Mouse (Mus musculus): ENCODE measurements at regions not wholly inside any gene's neighbourhood (a gene's known extent, or its start where the extent isn't known, plus 50 kb on each side); places are given as distances from the start of the nearest gene placed in this dataset.

- no peak for DNase-seq (ENCODE audit: extremely low spot score, low spot score)
- Histone ChIP-seq H3K27ac (no peak overlapping the region), H3K9me3 (no peaks in the 10 kb centered on the region), H3K4me1 (peaks cover 19% of the 10 kb centered on the region), H3K27me3 (ENCODE audit: poor library complexity, severe bottlenecking) (no peaks in the 10 kb centered on the region), H3K4me3 (no peak overlapping the region), H3K36me3 (replicated peaks) (no peaks in the 10 kb centered on the region)
- 84% methylated on average over 13 of the region's 13 CpGs for WGBS
Observed at GRCm38 (mm10) chr6:31069243-31069642, 110.4 kb upstream of the Klf14 start.

DNA sequence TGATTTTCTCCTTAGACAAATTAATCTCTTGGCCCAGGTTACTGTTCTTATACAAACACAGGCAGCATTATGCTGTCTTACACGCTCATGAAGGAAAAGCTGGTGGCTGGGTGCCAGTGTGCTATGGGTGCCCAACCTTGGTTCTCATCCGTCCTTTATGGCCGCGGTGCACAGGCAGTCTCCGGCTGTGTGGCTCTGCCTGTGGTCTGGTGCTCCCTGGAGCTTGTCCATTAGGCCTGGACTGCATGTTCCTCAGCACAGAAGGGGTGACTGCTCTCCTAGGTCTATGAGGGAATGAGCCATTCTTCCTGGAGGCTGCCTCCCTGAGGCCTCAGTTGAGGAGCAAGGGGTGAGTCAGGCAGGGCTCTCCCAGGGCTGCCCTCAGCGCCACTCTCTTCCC is 111.7 kb upstream of the Klf14 start:
- no peak overlapping the region for H3K27ac ChIP-seq
- no peaks in the 10 kb centered on the region for H3K9me3 ChIP-seq
- H3K4me3 ChIP-seq, result no peak overlapping the region
- H3K27me3 ChIP-seq (ENCODE audit: poor library complexity, severe bottlenecking), result no peaks in the 10 kb centered on the region; the same call in 1 of the 2 replicates
- 92% methylated on average over 6 of the region's 6 CpGs for WGBS
- no peak for DNase-seq (ENCODE audit: extremely low spot score, low spot score)
- H3K4me1 ChIP-seq, result peaks cover 22% of the 10 kb centered on the region
- H3K36me3 ChIP-seq (replicated peaks), result no peaks in the 10 kb centered on the region

GRCm38 (mm10) chr6:31070966-31071365 is 112.1 kb upstream of the Klf14 start:
- Histone ChIP-seq H3K4me3 (no peak overlapping the region), H3K27ac (no peak overlapping the region), H3K27me3 (ENCODE audit: poor library complexity, severe bottlenecking) (no peaks in the 10 kb centered on the region; the same call in 1 of the 2 replicates), H3K36me3 (replicated peaks) (no peaks in the 10 kb centered on the region), H3K9me3 (no peaks in the 10 kb centered on the region), H3K4me1 (peaks cover 26% of the 10 kb centered on the region)
- DNase-seq (ENCODE audit: extremely low spot score, low spot score), result no peak
- WGBS, result 81% methylated on average over 9 of the region's 9 CpGs

- DNase-seq (ENCODE audit: extremely low spot score, low spot score), result no peak
- H3K27me3 ChIP-seq (ENCODE audit: poor library complexity, severe bottlenecking), result no peaks in the 10 kb centered on the region; the same call in 1 of the 2 replicates
- no peak overlapping the region for H3K4me3 ChIP-seq
- H3K27ac ChIP-seq, result no peak overlapping the region
- H3K9me3 ChIP-seq, result no peaks in the 10 kb centered on the region
- H3K4me1 ChIP-seq, result peaks cover 38% of the 10 kb centered on the region
- no peaks in the 10 kb centered on the region for H3K36me3 ChIP-seq (replicated peaks)
- 86% methylated on average over 7 of the region's 7 CpGs for WGBS
Observed at GRCm38 (mm10) chr6:31072072-31072471, 113.2 kb upstream of the Klf14 start.

- Histone ChIP-seq H3K36me3 (replicated peaks) (no peaks in the 10 kb centered on the region), H3K4me3 (no peak overlapping the region), H3K9me3 (no peaks in the 10 kb centered on the region), H3K27me3 (ENCODE audit: poor library complexity, severe bottlenecking) (no peaks in the 10 kb centered on the region; the same call in 1 of the 2 replicates), H3K4me1 (peaks cover 38% of the 10 kb centered on the region), H3K27ac (no peak overlapping the region)
- no peak for DNase-seq (ENCODE audit: extremely low spot score, low spot score)
- 52% methylated on average over 5 of the region's 5 CpGs for WGBS
Observed at GRCm38 (mm10) chr6:31072559-31072958, 113.7 kb upstream of the Klf14 start.

DNA sequence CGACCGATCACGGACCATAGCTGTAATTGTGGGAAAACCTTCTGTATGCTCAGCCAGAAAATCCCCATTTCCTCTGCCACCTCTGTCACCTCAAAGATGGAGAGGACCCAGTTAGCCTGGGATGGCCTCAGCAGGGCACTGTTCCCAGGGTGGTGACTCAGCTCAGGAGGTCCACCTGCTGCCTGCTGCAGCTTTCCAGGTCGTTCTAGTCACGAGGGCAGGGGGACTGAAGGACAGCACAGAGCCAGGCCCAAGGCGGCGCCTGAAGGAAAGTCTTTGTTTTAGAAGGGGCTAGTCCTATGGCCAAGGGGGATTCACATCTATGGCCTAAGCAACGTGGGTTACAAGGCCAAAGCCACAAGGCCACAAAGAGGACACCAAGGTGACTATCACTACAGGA is 114.5 kb upstream of the Klf14 start:
- Histone ChIP-seq H3K4me3 (no peak overlapping the region), H3K27ac (no peak overlapping the region), H3K9me3 (no peaks in the 10 kb centered on the region), H3K27me3 (ENCODE audit: poor library complexity, severe bottlenecking) (no peaks in the 10 kb centered on the region; the same call in 1 of the 2 replicates), H3K4me1 (peaks cover 38% of the 10 kb centered on the region), H3K36me3 (replicated peaks) (no peaks in the 10 kb centered on the region)
- no peak for DNase-seq (ENCODE audit: extremely low spot score, low spot score)
- WGBS, result 86% methylated on average over 8 of the region's 8 CpGs

DNA sequence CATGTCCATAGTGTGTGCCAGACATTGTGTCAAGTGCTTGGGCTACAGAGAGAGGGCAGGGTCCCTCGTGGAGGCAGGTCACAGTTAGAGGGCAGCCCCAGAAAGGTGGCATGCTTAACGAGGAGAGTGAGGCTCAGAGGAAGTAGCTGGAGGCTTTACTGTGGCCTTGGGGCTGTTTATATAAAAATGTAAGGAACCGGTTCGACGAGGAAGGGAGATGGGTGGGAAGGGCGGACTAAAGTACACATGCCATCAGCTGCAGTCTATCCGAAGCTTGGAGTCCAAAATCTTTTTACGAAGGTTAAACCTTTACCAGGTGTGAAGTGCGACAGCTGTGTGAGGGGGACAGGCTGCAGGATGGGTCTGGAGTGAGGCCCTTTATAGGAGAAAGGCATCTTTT is 115.5 kb upstream of the Klf14 start:
- no peaks in the 10 kb centered on the region for H3K36me3 ChIP-seq (replicated peaks)
- H3K4me3 ChIP-seq, result no peak overlapping the region
- DNase-seq (ENCODE audit: extremely low spot score, low spot score), result no peak
- WGBS, result 60% methylated on average over 9 of the region's 9 CpGs
- H3K9me3 ChIP-seq, result no peaks in the 10 kb centered on the region
- no peak overlapping the region for H3K27ac ChIP-seq
- no peaks in the 10 kb centered on the region; the same call in 1 of the 2 replicates for H3K27me3 ChIP-seq (ENCODE audit: poor library complexity, severe bottlenecking)
- peaks cover 34% of the 10 kb centered on the region for H3K4me1 ChIP-seq

- no peaks in the 10 kb centered on the region; the same call in 1 of the 2 replicates for H3K27me3 ChIP-seq (ENCODE audit: poor library complexity, severe bottlenecking)
- peaks cover 37% of the 10 kb centered on the region for H3K4me1 ChIP-seq
- 18% methylated on average over 2 of the region's 2 CpGs for WGBS
- H3K27ac ChIP-seq, result peak overlapping the region; percentile 56; the same call in 1 of the 2 replicates
- H3K4me3 ChIP-seq, result no peak overlapping the region
- no peaks in the 10 kb centered on the region for H3K36me3 ChIP-seq (replicated peaks)
- H3K9me3 ChIP-seq, result no peaks in the 10 kb centered on the region
- no peak for DNase-seq (ENCODE audit: extremely low spot score, low spot score)
Observed at GRCm38 (mm10) chr6:31075209-31075571, 116.3 kb upstream of the Klf14 start.

DNA sequence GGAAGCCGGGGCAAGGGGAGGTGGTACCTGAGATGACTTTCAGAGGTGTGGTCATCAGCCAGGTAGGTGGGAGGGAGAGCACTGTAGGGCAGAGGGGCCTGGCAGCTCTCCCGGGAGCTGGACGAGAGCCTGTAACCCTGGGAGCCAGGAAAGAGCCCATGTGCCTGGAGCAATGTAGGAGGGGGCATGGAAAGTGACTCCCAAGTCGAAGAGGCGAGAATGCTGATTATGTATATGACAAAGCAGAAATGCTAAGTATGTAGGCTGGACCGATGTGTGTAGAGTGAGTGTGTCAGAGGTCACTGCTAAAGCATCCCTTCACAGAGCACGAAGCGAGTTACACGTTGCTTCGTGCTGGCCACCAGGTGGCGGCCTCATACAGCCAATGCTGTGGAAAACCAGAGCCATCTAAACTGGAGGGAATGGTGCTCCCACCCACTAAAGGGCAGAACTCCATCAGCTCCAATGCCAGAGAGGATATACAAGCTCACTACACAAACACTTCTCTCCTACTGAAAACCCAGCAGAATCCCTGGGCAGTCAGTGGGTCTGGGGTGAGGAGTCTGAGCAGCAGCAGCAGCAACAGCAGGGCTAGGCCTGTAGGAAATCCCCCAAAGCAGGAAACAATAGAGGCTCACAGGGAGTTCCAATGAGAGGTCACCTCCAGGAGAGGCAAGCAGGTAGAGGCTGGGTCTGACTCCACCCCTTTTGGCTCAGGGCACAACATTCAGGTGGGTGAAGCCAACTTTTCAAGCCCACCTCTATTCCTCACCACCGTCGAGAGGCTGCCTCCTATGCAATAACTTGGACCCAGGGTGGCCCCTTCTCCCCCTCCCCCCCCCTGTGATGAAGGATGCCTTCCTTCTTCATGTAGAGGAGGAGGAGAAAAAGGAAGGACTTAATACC is 116.9 kb upstream of the Klf14 start:
- WGBS, result 20% methylated on average over 13 of the region's 13 CpGs
- no peaks in the 10 kb centered on the region; the same call in 1 of the 2 replicates for H3K27me3 ChIP-seq (ENCODE audit: poor library complexity, severe bottlenecking)
- DNase-seq (ENCODE audit: extremely low spot score, low spot score), result peak; percentile 75
- H3K4me3 ChIP-seq, result no peak overlapping the region
- H3K4me1 ChIP-seq, result peaks cover 33% of the 10 kb centered on the region
- no peaks in the 10 kb centered on the region for H3K36me3 ChIP-seq (replicated peaks)
- no peaks in the 10 kb centered on the region for H3K9me3 ChIP-seq
- peak overlapping the region; percentile 72 for H3K27ac ChIP-seq

DNA sequence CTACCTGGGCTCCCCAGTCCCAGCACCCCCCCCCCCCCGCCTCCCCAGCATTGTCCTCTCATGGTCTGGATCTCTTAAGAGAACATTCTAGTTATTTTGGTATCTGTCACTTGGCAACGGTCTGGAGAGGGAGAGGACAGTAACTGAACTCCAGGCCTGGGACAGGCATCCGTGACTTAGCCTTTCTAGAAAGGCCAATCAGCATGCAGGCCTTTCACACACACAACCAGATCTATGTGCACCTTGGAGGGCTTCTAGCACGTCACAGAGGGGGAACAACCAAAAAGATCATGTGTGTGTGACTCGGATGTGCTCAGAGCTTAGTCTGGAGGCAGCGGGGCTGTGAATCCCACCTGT is 117.6 kb upstream of the Klf14 start:
- H3K36me3 ChIP-seq (replicated peaks), result no peaks in the 10 kb centered on the region
- peak overlapping the region; percentile 72 for H3K27ac ChIP-seq
- H3K9me3 ChIP-seq, result no peaks in the 10 kb centered on the region
- no peak for DNase-seq (ENCODE audit: extremely low spot score, low spot score)
- peaks cover 30% of the 10 kb centered on the region for H3K4me1 ChIP-seq
- H3K4me3 ChIP-seq, result no peak overlapping the region
- WGBS, result 79% methylated on average over 6 of the region's 6 CpGs
- no peaks in the 10 kb centered on the region; the same call in 1 of the 2 replicates for H3K27me3 ChIP-seq (ENCODE audit: poor library complexity, severe bottlenecking)

- 81% methylated on average over 9 of the region's 9 CpGs for WGBS
Observed at GRCm38 (mm10) chr6:31077216-31077615, 118.3 kb upstream of the Klf14 start.

GRCm38 (mm10) chr6:31077779-31078178 is 118.9 kb upstream of the Klf14 start:
- H3K27ac ChIP-seq, result no peak overlapping the region
- H3K27me3 ChIP-seq (ENCODE audit: poor library complexity, severe bottlenecking), result no peaks in the 10 kb centered on the region; the same call in 1 of the 2 replicates
- 87% methylated on average over 9 of the region's 9 CpGs for WGBS
- peaks cover 30% of the 10 kb centered on the region for H3K4me1 ChIP-seq
- H3K36me3 ChIP-seq (replicated peaks), result no peaks in the 10 kb centered on the region
- DNase-seq (ENCODE audit: extremely low spot score, low spot score), result no peak
- H3K9me3 ChIP-seq, result no peaks in the 10 kb centered on the region
- no peak overlapping the region for H3K4me3 ChIP-seq

More at GRCm38 (mm10) chr6:31077216-31077615, 118.3 kb upstream of the Klf14 start:
- DNase-seq (ENCODE audit: extremely low spot score, low spot score), result no peak
- Histone ChIP-seq H3K9me3 (no peaks in the 10 kb centered on the region), H3K27ac (no peak overlapping the region), H3K4me1 (peaks cover 30% of the 10 kb centered on the region), H3K36me3 (replicated peaks) (no peaks in the 10 kb centered on the region), H3K4me3 (no peak overlapping the region), H3K27me3 (ENCODE audit: poor library complexity, severe bottlenecking) (no peaks in the 10 kb centered on the region; the same call in 1 of the 2 replicates)

- Histone ChIP-seq H3K27me3 (ENCODE audit: poor library complexity, severe bottlenecking) (no peaks in the 10 kb centered on the region; the same call in 1 of the 2 replicates), H3K9me3 (no peaks in the 10 kb centered on the region), H3K4me1 (peaks cover 30% of the 10 kb centered on the region), H3K36me3 (replicated peaks) (no peaks in the 10 kb centered on the region), H3K27ac (peak overlapping the region; percentile 22; the same call in 1 of the 2 replicates), H3K4me3 (no peak overlapping the region)
- DNase-seq (ENCODE audit: extremely low spot score, low spot score), result no peak
- 72% methylated on average over 6 of the region's 6 CpGs for WGBS
Observed at GRCm38 (mm10) chr6:31078413-31078812, 119.5 kb upstream of the Klf14 start.

Data from forebrain, embryonic 10.5 days (tissue).